ENCODE assay signal across 16 mouse cellular contexts in the genomic region with DNA sequence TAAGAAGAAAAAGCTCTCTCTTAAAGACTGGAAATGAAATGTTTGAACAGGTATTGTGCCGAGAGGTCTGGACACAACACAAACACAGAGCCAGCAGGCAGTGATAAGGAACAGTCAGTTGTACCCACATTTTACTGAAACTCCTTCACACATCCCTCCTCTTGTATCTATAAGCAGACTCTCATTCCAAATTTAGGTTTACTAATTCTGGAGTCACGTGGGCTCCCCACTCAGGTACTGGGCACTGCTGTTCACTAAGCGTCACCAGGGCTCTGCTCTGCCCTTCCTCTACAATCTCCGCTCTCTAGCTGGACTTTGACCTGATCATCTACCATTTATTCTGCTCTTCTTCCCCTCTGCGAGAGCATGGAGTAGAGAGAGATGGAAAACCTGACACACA. TPM values are rescaled to one million over a fixed set of nuclear protein-coding genes. Genes with fewer than 3 reads are reported as not detected.
"Had no signal": no experiment of that assay in that cellular context is flagged by ENCODE, and none has a peak within 500 bp of the region (broad histone marks: within the 10 kb centered on the region; RNA-seq: fewer than 3 reads in every experiment).

No protein-coding gene starts in this region.

- H3K4me2 ChIP-seq: liver, embryonic 11.5 days; liver, embryonic 15.5 days; midbrain, embryonic 15.5 days; neural tube, embryonic 12.5 days had no signal

- H3K36me3 ChIP-seq: liver, embryonic 15.5 days; midbrain, embryonic 15.5 days; neural tube, embryonic 12.5 days had no signal

- H3K27ac ChIP-seq: layer of hippocampus, adult 2 months; limb, embryonic 10.5 days; liver, embryonic 15.5 days; midbrain, embryonic 15.5 days; neural tube, embryonic 12.5 days; stomach, postnatal 0 days had no signal

- ATAC-seq: lung, postnatal 0 days; midbrain, embryonic 15.5 days had no signal

- H3K9me3 ChIP-seq: limb, embryonic 10.5 days; liver, embryonic 15.5 days; midbrain, embryonic 15.5 days had no signal

- H3K27me3 ChIP-seq: liver, embryonic 15.5 days; midbrain, embryonic 15.5 days; neural tube, embryonic 12.5 days had no signal

- H3K4me1 ChIP-seq: liver, embryonic 15.5 days had no signal

- DNase-seq: kidney, postnatal 10 days; kidney, postnatal 4 days; lung, adult 2 months; lung, postnatal 36 days; thymus, postnatal 4 days had no signal

- H3K9ac ChIP-seq: liver, embryonic 15.5 days; midbrain, embryonic 15.5 days; neural tube, embryonic 12.5 days had no signal

- H3K4me3 ChIP-seq: layer of hippocampus, adult 2 months; limb, embryonic 10.5 days; liver, embryonic 15.5 days; midbrain, embryonic 15.5 days; neural tube, embryonic 12.5 days had no signal

RNA-seq across cellular contexts. Expression of gene Sobp, which starts 15.4 kb away (rescaled TPM):
- total RNA-seq: megakaryocyte progenitor cell, adult 5-6 weeks; monocyte, adult 5-6 weeks; neutrophil, adult 5-6 weeks had no signal

RNA-seq across cellular contexts. Expression of gene 9030612E09Rik, which starts 15.6 kb away (rescaled TPM):
- total RNA-seq: megakaryocyte progenitor cell, adult 5-6 weeks; monocyte, adult 5-6 weeks; neutrophil, adult 5-6 weeks had no signal
- polyA plus RNA-seq: liver, embryonic 11.5 days; liver, embryonic 15.5 days had no signal
